Mouse (Mus musculus): ENCODE measurements around the gene Ipmk. TPM values are rescaled to one million over a fixed set of nuclear protein-coding genes. Genes with fewer than 3 reads are reported as not detected.

Gene Ipmk
- polyA plus RNA-seq, 1 experiment from 2014 or later: 10.0 TPM

GRCm38 (mm10) chr10:71340195-71340594 lies 7.4 kb upstream of the Ipmk start:
- peaks cover 12% of the 10 kb centered on the region for H3K36me3 ChIP-seq
- 82% methylated on average over 2 of the region's 2 CpGs for WGBS
- H3K9ac ChIP-seq: no peak overlapping the region
- no peaks in the 10 kb centered on the region for H3K27me3 ChIP-seq
- H3K9me3 ChIP-seq (replicated peaks): no peaks in the 10 kb centered on the region
- no peak for ATAC-seq (ENCODE audit: insufficient number of reproducible peaks, low FRiP score, low TSS enrichment, low read depth)
- no peak overlapping the region for H3K27ac ChIP-seq (replicated peaks)
- H3K4me2 ChIP-seq (replicated peaks): no peak overlapping the region
- H3K4me3 ChIP-seq (replicated peaks): no peak overlapping the region
- peaks cover 14% of the 10 kb centered on the region for H3K4me1 ChIP-seq

DNA sequence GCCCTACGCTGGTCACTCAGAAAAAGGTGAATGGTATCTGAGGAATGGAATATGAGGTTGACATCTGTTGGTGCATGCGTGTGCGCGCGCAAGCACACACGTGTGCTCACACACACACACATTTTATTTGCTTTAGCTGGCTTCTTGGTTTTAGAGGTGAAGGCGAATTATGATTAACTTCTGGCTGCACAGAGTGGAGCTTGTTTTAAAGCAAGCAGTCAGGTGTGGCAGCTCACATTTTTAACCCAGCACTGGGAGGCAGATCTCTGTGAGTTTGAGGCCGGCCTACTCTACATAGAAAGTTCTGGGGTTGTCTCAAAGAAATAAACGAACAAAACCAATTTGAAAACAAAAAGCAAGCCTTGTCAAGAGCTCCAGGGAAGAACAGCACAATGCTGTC lies 6.3 kb upstream of the Ipmk start:
- no peak overlapping the region for H3K9ac ChIP-seq
- H3K4me3 ChIP-seq (replicated peaks): no peak overlapping the region
- no peaks in the 10 kb centered on the region for H3K27me3 ChIP-seq
- no peak overlapping the region for H3K27ac ChIP-seq (replicated peaks)
- no peak for ATAC-seq (ENCODE audit: insufficient number of reproducible peaks, low FRiP score, low TSS enrichment, low read depth)
- H3K4me1 ChIP-seq: peaks cover 17% of the 10 kb centered on the region
- no peaks in the 10 kb centered on the region for H3K9me3 ChIP-seq (replicated peaks)
- no peak overlapping the region for H3K4me2 ChIP-seq (replicated peaks)
- WGBS: 94% methylated on average over 9 of the region's 9 CpGs
- H3K36me3 ChIP-seq: peaks cover under 1% of the 10 kb centered on the region; the same call in 1 of the 2 replicates

- 86% methylated on average over 7 of the region's 7 CpGs for WGBS
- H3K36me3 ChIP-seq: no peaks in the 10 kb centered on the region
- no peak overlapping the region for H3K9ac ChIP-seq
- H3K4me3 ChIP-seq (replicated peaks): no peak overlapping the region
- no peaks in the 10 kb centered on the region for H3K27me3 ChIP-seq
- no peaks in the 10 kb centered on the region for H3K9me3 ChIP-seq (replicated peaks)
- H3K4me2 ChIP-seq (replicated peaks): no peak overlapping the region
- ATAC-seq (ENCODE audit: insufficient number of reproducible peaks, low FRiP score, low TSS enrichment, low read depth): no peak
- H3K27ac ChIP-seq (replicated peaks): no peak overlapping the region
- peaks cover 17% of the 10 kb centered on the region for H3K4me1 ChIP-seq
Observed at GRCm38 (mm10) chr10:71342030-71342805, 5.3 kb upstream of the Ipmk start.

DNA sequence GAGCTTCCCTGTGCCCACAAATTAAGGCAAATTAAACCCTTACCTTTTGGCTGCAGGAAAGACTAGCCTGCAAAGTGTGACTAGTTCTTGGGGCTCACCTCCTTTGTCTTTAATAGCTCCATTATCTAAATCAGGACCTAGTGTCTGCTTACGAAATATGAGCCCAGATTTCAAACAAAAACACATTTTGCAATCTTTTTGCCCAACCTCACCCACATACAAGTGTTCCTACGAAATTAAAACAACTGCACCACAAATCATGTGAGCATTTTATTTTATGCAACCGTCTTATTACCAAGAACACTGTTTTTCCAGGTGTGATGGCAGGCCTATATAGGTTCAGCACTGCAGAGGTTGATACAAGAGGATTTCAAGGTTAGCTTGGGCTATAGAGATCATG lies 4.4 kb upstream of the Ipmk start:
- H3K36me3 ChIP-seq: no peaks in the 10 kb centered on the region
- H3K27me3 ChIP-seq: no peaks in the 10 kb centered on the region
- H3K4me3 ChIP-seq (replicated peaks): no peak overlapping the region
- H3K27ac ChIP-seq (replicated peaks): no peak overlapping the region
- no peak overlapping the region for H3K9ac ChIP-seq
- ATAC-seq (ENCODE audit: insufficient number of reproducible peaks, low FRiP score, low TSS enrichment, low read depth): no peak
- no peaks in the 10 kb centered on the region for H3K9me3 ChIP-seq (replicated peaks)
- H3K4me2 ChIP-seq (replicated peaks): no peak overlapping the region
- 61% methylated on average over 3 of the region's 3 CpGs for WGBS
- H3K4me1 ChIP-seq: peaks cover 17% of the 10 kb centered on the region

DNA sequence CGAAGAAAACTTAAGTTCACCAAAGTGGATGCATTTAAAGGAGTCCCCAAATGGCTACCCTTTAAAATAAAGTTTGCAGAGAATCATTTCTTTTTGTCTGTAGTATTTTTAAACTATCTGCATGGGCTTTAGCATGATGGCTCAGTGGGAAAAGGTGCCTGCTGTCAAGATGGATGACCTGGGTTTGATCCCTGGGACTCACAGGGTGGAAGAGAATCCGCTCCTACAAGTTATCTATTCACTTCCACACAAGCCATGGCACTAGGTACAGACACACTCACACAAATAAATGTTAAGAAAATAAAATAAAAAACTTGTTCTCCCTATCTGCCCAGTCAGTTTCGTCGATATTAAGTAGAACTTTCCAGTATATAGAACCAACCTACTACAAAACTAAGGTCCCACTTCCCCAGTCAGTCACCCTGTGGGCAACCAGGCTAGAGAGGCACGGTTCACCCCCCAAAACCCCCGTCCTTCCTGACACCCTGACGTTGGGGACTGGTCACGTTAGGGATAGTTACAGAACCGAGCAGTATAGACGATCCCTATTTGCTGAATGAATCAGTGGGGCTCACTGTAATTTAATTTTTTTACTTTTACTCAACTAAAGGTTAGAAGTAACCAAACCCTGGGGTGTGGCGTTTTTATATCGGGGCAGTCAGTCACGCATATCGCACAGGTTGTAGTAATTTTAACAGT lies 3.8 kb upstream of the Ipmk start:
- WGBS: 23% methylated on average over 14 of the region's 14 CpGs
- H3K9ac ChIP-seq: peak overlapping the region; percentile 89
- no peaks in the 10 kb centered on the region for H3K27me3 ChIP-seq
- H3K4me1 ChIP-seq: peaks cover 20% of the 10 kb centered on the region
- no peaks in the 10 kb centered on the region for H3K9me3 ChIP-seq (replicated peaks)
- no peaks in the 10 kb centered on the region for H3K36me3 ChIP-seq
- H3K27ac ChIP-seq (replicated peaks): no peak overlapping the region
- H3K4me3 ChIP-seq (replicated peaks): peak overlapping the region; percentile 91
- no peak for ATAC-seq (ENCODE audit: insufficient number of reproducible peaks, low FRiP score, low TSS enrichment, low read depth)
- H3K4me2 ChIP-seq (replicated peaks): peak overlapping the region; percentile 78

DNA sequence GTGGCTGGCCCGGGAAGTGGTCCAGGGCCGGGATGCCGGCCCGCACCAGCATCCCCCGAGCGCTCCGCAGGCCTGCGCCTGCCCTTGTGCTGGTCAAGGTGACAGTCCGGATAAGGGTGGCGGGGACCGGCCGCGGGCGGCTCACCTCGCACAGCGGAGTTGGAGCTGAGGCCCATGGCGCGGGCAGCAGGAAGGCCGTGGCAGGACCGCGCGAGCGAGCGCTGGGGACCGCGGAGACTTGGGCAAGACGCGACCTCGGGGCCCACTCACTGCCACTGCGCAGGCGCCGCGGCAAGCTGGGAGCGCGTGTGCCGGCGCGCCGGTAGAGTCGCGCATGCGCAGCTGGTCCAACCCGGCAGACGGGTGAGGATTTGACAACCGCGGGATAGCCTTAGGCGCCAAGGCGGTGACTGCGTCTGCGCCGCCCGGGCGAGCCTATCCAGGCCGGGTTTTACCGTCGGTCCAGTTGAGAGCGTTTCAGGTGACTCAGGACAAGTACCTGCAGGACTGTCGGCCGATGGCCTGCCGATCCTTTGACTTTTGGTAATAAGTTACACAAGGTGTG lies 2.9 kb upstream of the Ipmk start, which contains the start of gene Cisd1:
Gene Cisd1, minus strand, starts transcription at position 376 of the 565 bp plus-strand sequence.
- Histone ChIP-seq H3K27me3 (no peaks in the 10 kb centered on the region), H3K4me1 (peaks cover 29% of the 10 kb centered on the region), H3K9ac (peak within 1 kb of the TSS; percentile 89), H3K36me3 (no peaks in the 10 kb centered on the region), H3K4me2 (replicated peaks) (peak within 1 kb of the TSS; percentile 78), H3K27ac (replicated peaks) (peak within 1 kb of the TSS; percentile 55; the same call in 1 of the 2 replicates), H3K4me3 (replicated peaks) (peak within 1 kb of the TSS; percentile 91), H3K9me3 (replicated peaks) (no peaks in the 10 kb centered on the region)
- under 1% methylated on average over 60 of the region's 60 CpGs for WGBS
- ATAC-seq (ENCODE audit: insufficient number of reproducible peaks, low FRiP score, low TSS enrichment, low read depth): peak; percentile 82

- Histone ChIP-seq H3K27ac (replicated peaks) (no peak overlapping the region), H3K9me3 (replicated peaks) (no peaks in the 10 kb centered on the region), H3K4me1 (peaks cover 29% of the 10 kb centered on the region), H3K4me2 (replicated peaks) (no peak overlapping the region), H3K27me3 (no peaks in the 10 kb centered on the region), H3K4me3 (replicated peaks) (no peak overlapping the region), H3K36me3 (0 out of 2 replicates have a peak, but pooled peaks cover 3% of the 10 kb centered on the region), H3K9ac (no peak overlapping the region)
- ATAC-seq (ENCODE audit: insufficient number of reproducible peaks, low FRiP score, low TSS enrichment, low read depth): no peak
- WGBS: 16% methylated on average over 2 of the region's 2 CpGs
Observed at GRCm38 (mm10) chr10:71346106-71346505, 1.5 kb upstream of the Ipmk start.

- Histone ChIP-seq H3K4me3 (replicated peaks) (peak overlapping the region; percentile 85), H3K27ac (replicated peaks) (peak overlapping the region; percentile 88), H3K4me1 (peaks cover 29% of the 10 kb centered on the region), H3K27me3 (no peaks in the 10 kb centered on the region), H3K4me2 (replicated peaks) (peak overlapping the region; percentile 95), H3K9ac (peak overlapping the region; percentile 79), H3K9me3 (replicated peaks) (no peaks in the 10 kb centered on the region), H3K36me3 (0 out of 2 replicates have a peak, but pooled peaks cover 3% of the 10 kb centered on the region)
- WGBS: 10% methylated on average over 13 of the region's 13 CpGs
- ATAC-seq (ENCODE audit: insufficient number of reproducible peaks, low FRiP score, low TSS enrichment, low read depth): no peak
Observed at GRCm38 (mm10) chr10:71346722-71347508, 648 bp upstream of the Ipmk start.

GRCm38 (mm10) chr10:71347964-71348636 lies 537 bp downstream of the Ipmk start:
- Histone ChIP-seq H3K9me3 (replicated peaks) (no peaks in the 10 kb centered on the region), H3K27me3 (no peaks in the 10 kb centered on the region), H3K27ac (replicated peaks) (peak overlapping the region; percentile 88), H3K4me2 (replicated peaks) (peak overlapping the region; percentile 95), H3K9ac (peak overlapping the region; percentile 79), H3K4me3 (replicated peaks) (peak overlapping the region; percentile 85), H3K4me1 (peaks cover 28% of the 10 kb centered on the region), H3K36me3 (0 out of 2 replicates have a peak, but pooled peaks cover 3% of the 10 kb centered on the region)
- 1% methylated on average over 48 of the region's 48 CpGs for WGBS
- peak; percentile 46 for ATAC-seq (ENCODE audit: insufficient number of reproducible peaks, low FRiP score, low TSS enrichment, low read depth)

- 0 out of 2 replicates have a peak, but pooled peaks cover 3% of the 10 kb centered on the region for H3K36me3 ChIP-seq
- H3K27ac ChIP-seq (replicated peaks): peak overlapping the region; percentile 88
- WGBS: 18% methylated on average over 16 of the region's 16 CpGs
Observed at GRCm38 (mm10) chr10:71348637-71349280, 1.2 kb downstream of the Ipmk start.

More at GRCm38 (mm10) chr10:71348637-71349280, 1.2 kb downstream of the Ipmk start:
- ATAC-seq (ENCODE audit: insufficient number of reproducible peaks, low FRiP score, low TSS enrichment, low read depth): no peak
- Histone ChIP-seq H3K9me3 (replicated peaks) (no peaks in the 10 kb centered on the region), H3K9ac (peak overlapping the region; percentile 79), H3K4me3 (replicated peaks) (peak overlapping the region; percentile 85), H3K4me1 (peaks cover 21% of the 10 kb centered on the region), H3K4me2 (replicated peaks) (peak overlapping the region; percentile 95), H3K27me3 (no peaks in the 10 kb centered on the region)

All from embryonic facial prominence, embryonic 15.5 days (tissue).